Mouse (Mus musculus): ENCODE measurements around the gene Alox12.

Alox12 gene

DNA sequence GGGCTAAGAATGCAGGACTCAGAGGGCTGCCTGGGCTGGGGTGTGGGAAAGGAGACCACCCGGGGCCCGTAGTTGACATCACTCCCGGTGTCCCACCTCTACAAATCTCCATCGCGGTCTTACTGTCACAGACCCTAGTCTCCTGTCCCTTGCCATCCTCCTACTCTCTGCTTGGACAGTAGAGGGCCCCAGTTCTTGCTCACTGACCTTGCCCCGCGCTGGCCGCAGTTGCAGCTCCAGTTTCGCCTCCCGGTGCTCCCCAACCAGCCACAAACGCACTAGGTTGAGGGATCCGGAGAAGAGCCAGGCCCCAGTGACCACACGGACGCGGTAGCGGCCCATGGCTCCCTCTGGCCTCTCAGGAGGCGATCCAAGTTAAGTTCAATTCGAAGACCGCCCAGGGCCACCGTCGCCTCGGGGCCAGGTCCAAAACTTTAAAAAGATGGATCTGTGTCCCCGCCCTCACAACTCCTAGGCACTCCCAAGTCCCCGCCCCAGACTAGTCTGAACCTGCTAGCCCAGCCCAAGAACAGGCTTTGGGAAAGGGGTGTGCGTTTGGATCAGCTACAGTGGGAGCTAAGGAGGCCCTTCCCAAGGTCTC, at the start of gene Alox12:
Alox12 (minus strand) TSS at position 423 of the 601 bp plus-strand sequence.
- DNase-seq: peak in 1 of 2 experiments; percentile 13

- no peak for DNase-seq
Observed at GRCm38 (mm10) chr11:70302293-70302692, 47.1 kb upstream of the Alox12 start.

DNA sequence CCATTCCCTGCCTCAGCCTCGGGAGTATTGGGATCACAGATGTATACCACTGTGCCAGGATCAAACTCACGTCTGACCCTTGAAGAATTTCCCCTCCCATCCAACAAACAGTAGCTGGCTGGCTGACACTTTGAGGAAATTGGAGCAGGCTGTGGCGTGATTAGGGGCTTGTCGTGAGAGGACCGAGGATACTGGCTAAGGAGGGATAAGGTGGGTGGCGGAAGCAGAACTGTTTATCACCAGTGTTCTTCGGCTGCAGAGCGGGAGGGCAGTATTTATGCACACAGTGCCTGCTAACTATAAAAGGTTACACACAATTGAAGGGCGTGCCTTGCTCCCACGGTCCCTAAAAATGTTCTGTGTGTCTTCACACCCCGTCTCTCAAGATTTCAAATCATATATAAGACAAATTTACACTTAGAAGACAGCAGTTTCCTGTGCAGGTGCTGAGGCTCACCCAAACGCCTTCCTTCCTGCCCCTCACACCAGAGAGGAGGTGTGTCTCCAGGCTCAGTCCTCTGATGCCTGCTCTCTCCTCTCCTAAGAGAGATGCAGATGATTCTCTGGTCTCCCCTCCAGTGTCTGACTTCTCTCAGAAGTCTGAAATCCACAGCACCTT, 42.8 kb upstream of the Alox12 start:
- DNase-seq: peak in 1 of 2 experiments; percentile 21

DNA sequence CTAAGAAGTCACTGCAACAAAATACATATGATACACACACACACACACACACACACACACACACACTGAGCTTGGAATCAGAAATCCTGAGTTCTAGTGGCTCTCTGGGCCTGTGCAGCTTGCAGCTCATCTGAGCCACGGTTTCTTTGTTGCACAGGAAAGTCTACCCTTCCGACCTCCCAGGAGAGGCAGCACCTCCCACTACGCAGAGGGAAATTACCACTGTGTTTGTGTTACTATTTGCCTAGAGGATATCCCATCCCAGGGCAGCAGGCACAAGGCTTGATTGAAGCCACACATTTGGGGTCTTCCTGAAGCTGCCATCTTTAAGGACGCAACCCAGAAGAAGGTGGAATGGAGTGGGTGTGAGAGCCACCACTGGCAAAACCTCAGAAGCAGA, 42.3 kb upstream of the Alox12 start:
- DNase-seq: no peak

DNA sequence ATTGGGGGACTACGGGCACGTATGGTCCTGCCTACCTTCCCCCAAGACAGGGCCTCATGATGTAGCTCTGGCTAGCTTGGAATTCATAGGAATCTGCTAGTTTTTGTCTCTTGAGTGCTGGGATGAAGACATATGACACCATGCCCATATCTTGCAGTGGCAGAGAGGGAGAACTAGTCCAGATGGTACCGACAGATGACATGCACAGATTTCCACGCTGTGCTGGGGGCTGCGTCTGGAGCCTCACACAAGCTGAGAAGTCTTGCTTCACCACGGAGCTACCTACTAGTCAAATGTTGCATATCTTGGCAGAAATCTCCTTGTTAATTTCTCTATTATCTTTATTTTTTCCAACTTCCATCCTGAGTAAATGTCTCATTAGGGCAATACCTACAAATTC, 38.7 kb upstream of the Alox12 start:
- DNase-seq: no peak

GRCm38 (mm10) chr11:70291235-70291634, 36.1 kb upstream of the Alox12 start:
- DNase-seq: no peak

GRCm38 (mm10) chr11:70289236-70289635, 34.1 kb upstream of the Alox12 start:
- no peak for DNase-seq

GRCm38 (mm10) chr11:70288102-70288501, 32.9 kb upstream of the Alox12 start:
- DNase-seq: no peak

- no peak for DNase-seq
Observed at GRCm38 (mm10) chr11:70285686-70286085, 30.5 kb upstream of the Alox12 start.

DNA sequence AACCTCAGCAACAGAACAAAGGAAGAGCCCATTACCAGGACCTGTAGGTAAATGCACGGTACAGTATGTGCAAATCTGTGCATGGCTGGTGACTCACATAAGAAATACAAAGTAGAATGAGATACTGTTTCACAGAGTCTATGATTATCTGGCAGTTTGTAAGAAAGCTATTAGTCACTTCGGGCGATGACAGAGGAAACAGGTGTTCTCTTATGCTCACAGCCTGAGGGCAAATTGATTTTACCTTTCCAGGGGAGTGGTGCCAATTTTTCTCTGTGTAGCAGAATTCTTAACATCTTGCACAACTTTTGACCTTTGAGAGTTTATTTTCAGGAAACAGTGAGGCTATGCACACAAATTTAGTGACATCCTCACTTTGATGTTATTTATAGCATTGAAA, 29.6 kb upstream of the Alox12 start:
- no peak for DNase-seq

DNA sequence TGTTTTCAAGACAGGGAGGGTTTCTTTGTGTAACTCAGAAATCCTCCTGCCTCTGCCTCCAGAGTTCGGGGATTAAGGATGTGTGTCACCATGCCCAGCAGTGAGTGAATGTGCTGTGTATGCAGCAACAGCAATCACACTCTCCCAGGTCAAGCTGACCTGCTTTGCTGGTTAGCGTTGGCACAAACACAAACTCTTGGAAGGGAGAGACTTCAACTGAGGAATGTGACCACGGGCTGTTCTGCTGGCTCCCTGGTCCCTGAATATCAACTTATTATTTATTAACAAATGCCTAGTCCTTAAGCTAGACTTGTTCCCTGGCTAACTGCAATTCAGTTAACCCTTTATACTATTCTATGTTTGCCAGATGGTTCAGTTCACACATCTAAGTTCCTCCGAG, 28.5 kb upstream of the Alox12 start:
- no peak for DNase-seq

DNA sequence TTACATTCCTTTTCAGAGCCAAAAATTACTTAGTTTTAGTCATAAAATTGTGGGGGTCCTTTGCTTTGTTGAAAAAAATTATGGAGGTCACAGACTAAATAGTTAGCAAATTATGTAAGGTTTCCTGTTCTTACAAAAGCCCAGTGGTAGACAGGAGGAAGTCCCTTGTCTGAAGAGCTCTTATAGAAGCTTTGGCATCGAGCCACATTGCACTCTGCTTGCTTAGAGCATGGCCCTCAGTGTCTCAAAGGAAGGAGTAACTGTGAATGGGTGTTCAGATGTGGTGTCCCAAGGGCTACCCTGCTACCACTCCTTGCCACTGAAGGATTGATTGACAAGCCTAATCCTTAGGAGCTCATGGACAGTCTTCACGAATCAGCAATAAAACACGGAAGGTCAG, 25.3 kb upstream of the Alox12 start:
- DNase-seq: no peak

- no peak for DNase-seq
Observed at GRCm38 (mm10) chr11:70278961-70279360, 23.8 kb upstream of the Alox12 start.

DNA sequence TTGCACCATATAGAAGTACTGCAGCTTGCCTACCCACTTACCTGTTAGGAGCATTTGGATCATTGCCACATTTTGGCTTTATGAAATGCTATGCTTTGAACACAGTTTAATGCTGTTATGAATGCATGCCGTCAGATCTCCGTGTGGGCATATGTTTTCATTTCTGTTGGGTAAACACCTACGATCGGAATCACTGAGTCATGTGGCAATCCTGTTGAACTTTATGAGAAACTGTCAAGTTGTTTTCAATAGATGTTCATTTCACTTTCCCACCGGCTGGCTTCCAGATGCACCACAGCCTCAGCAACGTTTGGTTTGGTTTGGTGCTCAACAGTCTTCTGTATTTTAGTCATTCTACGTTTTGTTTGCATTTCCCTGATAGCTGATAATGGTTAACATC, 16.5 kb upstream of the Alox12 start:
- DNase-seq: no peak

DNA sequence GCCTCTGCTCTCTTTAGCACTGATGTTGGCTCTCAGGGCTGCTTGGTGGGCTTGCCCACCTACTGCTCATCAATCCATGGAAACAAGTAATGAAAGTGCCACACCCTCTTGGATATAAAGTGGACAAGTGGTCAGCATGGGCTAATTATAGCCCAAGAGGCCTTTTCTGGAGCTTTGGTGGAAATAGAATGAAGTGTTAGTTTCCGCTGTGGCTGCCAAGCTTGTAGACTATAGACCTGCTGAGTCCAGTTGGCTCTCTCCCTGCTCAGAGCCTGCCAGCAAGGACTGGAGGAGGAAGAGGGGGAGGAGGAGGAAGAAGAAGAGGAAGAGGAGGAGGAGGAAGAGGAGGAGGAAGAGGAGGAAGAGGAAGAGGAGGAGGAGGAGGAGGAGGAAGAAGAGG, 11.3 kb upstream of the Alox12 start:
- DNase-seq: no peak

DNA sequence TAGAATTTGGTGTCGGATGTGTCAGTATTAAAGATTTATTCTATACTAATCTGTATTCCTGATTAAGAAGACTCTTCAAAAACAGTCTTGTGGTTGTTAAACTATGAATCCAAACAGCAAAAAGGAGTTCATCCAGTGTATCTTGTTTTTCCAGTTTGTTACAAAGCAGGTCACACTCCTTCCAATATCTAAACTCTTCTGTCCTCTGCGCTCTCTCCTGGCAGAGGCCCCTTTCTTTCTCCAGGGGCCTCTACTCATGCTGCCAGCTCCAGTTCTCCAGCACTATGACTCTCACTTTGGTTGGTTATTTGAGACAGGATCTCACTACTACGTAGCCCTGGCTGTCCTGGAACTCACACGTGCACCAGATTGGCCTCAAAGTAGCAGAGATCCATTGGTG, 10.7 kb upstream of the Alox12 start:
- DNase-seq: no peak

DNA sequence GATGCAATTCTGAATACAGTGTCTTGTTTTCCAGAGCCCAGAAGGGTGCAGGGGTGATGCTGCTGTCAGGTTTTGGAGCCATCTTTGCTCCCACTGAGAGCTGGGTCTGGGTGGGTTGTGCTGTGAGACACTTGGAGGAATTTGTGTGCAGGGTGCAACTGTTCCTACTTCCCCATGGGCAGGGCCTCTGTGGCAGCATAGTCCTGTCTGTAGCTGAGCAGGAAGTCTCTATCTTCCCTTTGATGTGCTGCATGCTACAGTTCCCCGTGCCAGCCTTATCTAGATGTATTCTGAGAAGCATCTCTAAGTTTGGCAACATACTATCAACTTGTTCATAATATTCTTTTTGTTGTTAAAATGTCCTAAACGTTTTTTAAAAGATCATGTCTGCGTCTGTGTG, 10.1 kb upstream of the Alox12 start:
- no peak for DNase-seq

DNA sequence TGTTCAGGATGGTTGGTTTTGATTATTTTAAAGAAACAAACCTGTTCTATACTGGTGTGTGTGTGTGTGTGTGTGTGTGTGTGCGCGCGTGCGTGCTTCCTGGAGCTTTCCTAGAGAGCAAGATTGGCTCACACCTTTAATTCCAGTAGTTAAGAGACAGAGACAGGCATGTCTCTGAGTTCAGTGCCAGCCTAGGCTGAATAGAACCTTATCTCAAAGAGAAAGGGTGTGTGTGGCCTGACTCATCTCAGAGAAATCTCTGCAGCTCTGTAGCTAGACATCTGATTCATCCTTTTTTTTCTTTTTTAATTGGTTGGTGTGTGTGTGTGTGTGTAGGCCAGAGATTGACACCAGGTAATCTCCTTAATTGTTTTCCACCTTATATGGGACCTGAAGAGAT, 3.9 kb upstream of the Alox12 start:
- DNase-seq: no peak

GRCm38 (mm10) chr11:70254337-70254736, 816 bp downstream of the Alox12 start:
- peak; percentile 16 to 19 for DNase-seq

GRCm38 (mm10) chr11:70251853-70252252, 3.3 kb downstream of the Alox12 start:
- no peak for DNase-seq

GRCm38 (mm10) chr11:70250150-70250549, 5.0 kb downstream of the Alox12 start:
- DNase-seq: no peak

GRCm38 (mm10) chr11:70247136-70247845, 7.9 kb downstream of the Alox12 start:
- peak; percentile 86 to 87 for DNase-seq

DNA sequence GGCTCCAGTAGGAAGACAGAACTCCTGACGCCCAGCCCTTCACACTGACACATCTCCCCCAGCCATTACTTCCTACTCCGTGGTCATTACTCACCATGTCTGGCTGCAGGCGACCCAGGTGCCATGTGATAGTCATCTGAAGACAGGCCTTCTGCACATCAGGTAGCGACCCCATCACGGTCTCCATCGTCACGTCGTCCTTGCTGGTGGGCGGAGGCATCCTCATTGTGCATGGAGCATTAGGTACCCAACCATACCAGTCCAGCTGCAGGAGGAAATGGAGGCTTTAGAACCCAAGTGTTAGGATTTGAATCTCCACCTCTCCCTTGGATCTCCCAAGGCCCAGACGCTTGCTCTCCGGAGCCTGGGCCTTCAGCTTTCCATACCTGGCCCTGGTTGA, 12.6 kb downstream of the Alox12 start:
- no peak for DNase-seq

DNA sequence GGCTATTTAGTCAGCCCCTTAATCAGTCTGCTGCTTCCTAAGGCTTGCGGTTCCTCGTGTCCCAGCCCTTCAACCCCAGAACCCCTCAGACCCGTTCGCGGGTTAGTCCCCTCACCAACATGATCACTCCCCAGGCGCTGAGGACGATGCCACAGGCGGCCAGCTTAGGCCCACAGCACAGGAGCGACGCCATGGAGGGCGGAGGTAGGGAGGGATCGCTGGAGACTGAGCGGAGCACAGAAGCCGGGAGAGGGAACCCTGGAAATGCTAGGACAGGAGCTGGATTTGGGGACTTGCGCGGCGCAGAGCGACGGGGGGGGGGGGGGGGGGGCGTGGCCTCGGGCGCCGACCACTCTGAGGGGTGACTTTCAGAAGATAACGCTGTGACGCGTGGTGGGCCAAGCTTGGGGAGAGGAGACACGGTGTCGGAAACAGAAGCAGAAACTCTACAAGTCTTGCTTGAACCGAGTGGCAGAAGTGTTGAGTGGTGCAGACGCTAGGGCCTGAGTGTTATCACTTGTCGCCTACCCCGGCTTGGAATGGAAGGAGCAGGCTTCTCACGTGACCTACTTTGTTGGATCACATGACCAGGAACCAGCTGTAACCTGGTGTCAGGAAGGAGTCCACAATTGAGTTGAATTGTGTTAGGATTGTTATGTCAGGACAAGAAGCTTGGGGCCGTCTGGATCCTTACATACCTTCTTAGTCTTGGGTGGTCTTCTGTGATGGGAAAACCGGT, 15.4 kb downstream of the Alox12 start, which contains the start of the genes Gm21988 and Rnasek:
Gm21988 (minus strand) TSS at position 290 of the 739 bp plus-strand sequence.
Rnasek (minus strand) TSS at position 302 of the 739 bp plus-strand sequence.
- peak; percentile 83 to 87 for DNase-seq

Measured in B cell, adult 2 months (primary cell).